Mouse (Mus musculus): Measurements from ENCODE around the gene Sema6b.

- TF ChIP-seq POLR2A (IDR thresholded peaks at IDR 0.05; ENCODE audit: low read depth, low read length) (no peak), CTCF (IDR thresholded peaks at IDR 0.05; ENCODE audit: borderline replicate concordance, insufficient read depth, low read length) (no peak)
These were observed 1.8 kb upstream of the Sema6b start for GRCm38 (mm10) chr17:56141702-56142605.
